Mouse (Mus musculus): ENCODE measurements at regions not wholly inside any gene's neighbourhood (a gene's known extent, or its start where the extent isn't known, plus 50 kb on each side); places are given as distances from the start of the nearest gene placed in this dataset.
"Not testable (repeated sequence)": the region's sequence is repeated elsewhere in the genome, so short reads cannot be mapped to it uniquely, and the experiment has no call there.

- intact Hi-C loops (cut with DNase I) = no loop called here
- DNase-seq (ENCODE audit: low spot score in 2 of 2) = no peak
Measured at GRCm38 (mm10) chr15:19458485-19458884, 639.7 kb downstream of the Cdh10 start.

GRCm38 (mm10) chr15:19473521-19473920 lies 654.8 kb downstream of the Cdh10 start:
- intact Hi-C loops (cut with DNase I) = loop anchor here (5.0 kb wide), 1 partner anchor 1934 kb away; no protein-coding TSS in a partner anchor
- DNase-seq (ENCODE audit: low spot score in 2 of 2) = peak; percentile 8 to 20

- intact Hi-C loops (cut with DNase I); DNase-seq (ENCODE audit: low spot score in 2 of 2): not testable (repeated sequence)
Measured at GRCm38 (mm10) chr15:19493556-19493955, 674.8 kb downstream of the Cdh10 start.

GRCm38 (mm10) chr15:19519377-19519776 lies 700.6 kb downstream of the Cdh10 start:
- no peak for DNase-seq (ENCODE audit: low spot score in 2 of 2)
- intact Hi-C loops (cut with DNase I) = no loop called here

- intact Hi-C loops (cut with DNase I) = no loop called here
Measured at GRCm38 (mm10) chr15:19540676-19541075, 721.9 kb downstream of the Cdh10 start.

DNA sequence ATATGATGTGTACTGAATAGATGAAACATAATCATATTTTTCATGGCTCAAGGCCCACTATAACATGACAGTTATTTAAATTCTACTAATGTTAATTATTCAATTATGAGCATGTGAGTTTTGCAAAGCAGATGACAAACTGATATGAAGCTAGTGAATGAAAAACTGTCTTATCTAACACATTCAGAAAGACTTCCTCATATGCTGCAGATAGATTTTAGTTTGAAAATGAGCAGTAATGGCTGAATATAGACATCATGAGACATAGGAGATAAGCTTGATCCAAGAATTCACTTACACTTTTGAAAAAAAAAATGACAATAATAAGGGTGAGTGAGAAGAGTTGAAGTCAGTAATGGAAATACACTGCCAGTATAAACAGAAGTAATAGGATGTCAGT lies 731.0 kb downstream of the Cdh10 start:
- DNase-seq (ENCODE audit: low spot score in 2 of 2) = no peak
- intact Hi-C loops (cut with DNase I) = no loop called here

More at GRCm38 (mm10) chr15:19540676-19541075, 721.9 kb downstream of the Cdh10 start:
- DNase-seq (ENCODE audit: low spot score in 2 of 2) = no peak

- no peak for DNase-seq (ENCODE audit: low spot score in 2 of 2)
- intact Hi-C loops (cut with DNase I) = no loop called here
Measured at GRCm38 (mm10) chr15:19584769-19585168, 766.0 kb downstream of the Cdh10 start.

- DNase-seq (ENCODE audit: low spot score in 2 of 2) = no peak
- intact Hi-C loops (cut with DNase I) = no loop called here
Measured at GRCm38 (mm10) chr15:19585281-19585680, 766.5 kb downstream of the Cdh10 start.

DNA sequence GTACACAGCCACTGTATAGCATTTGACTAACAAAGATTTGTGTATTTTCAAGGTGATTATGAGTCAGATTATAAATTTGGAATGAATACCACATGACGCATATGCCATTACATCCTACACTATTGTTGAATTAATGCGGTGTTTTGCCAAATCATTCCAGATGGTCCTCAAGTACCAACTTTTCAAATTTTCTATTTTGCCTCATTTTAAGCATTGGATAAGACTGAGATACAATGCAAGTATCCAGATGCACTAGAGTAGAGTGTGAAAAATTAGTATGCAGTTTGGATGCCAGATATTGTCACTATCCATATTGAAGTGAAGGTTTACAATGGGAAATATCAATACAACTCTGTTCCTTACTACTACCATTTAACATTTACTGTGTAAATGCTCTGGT lies 775.0 kb downstream of the Cdh10 start:
- intact Hi-C loops (cut with DNase I) = no loop called here
- no peak for DNase-seq (ENCODE audit: low spot score in 2 of 2)

DNA sequence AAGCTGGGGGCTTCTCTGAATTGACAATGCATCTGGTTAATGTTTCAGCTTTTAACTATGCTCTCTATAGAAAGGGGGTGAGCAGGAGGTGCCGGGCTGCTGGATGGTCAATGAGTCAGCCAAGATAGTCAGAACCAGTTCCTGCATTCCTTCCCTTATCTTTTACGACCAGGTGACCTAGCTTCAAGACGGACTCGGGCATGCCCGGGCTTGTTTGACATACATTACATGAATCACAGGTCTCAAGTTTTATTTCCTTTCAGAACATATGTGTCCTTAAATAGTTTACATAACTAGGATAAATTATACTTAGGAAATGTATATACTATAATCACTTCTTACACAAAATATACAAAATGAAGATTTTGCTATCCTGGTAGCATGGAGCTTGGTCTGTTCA lies 803.6 kb downstream of the Cdh10 start:
- DNase-seq (ENCODE audit: low spot score in 2 of 2); intact Hi-C loops (cut with DNase I): not testable (repeated sequence)

DNA sequence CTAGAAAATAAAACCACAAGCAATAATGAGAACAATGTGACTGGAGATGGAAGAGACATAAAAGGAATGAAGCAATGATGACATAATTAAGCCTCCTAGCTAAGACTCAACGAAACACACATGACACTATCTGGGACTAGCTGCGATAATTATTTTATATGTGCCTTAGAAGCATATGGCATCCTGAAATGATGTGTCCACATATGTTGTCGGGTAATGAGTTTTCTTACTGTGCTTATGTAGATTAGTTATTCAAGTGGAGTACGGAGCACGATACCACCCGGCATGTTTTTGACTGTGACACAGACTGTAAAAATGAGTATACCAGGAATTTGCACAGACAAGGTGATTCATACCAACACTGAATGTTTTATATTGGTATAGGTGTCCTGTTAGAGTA lies 781.7 kb upstream of the Cdh12 start:
- DNase-seq (ENCODE audit: low spot score in 2 of 2) = peak in 1 of 2 experiments; percentile 14
- intact Hi-C loops (cut with DNase I) = no loop called here

GRCm38 (mm10) chr15:19675545-19675944 lies 773.5 kb upstream of the Cdh12 start:
- intact Hi-C loops (cut with DNase I) = no loop called here
- no peak for DNase-seq (ENCODE audit: low spot score in 2 of 2)

GRCm38 (mm10) chr15:19687239-19687638 lies 761.8 kb upstream of the Cdh12 start:
- intact Hi-C loops (cut with DNase I) = no loop called here
- peak; percentile 3 to 7 for DNase-seq (ENCODE audit: low spot score in 2 of 2)

DNA sequence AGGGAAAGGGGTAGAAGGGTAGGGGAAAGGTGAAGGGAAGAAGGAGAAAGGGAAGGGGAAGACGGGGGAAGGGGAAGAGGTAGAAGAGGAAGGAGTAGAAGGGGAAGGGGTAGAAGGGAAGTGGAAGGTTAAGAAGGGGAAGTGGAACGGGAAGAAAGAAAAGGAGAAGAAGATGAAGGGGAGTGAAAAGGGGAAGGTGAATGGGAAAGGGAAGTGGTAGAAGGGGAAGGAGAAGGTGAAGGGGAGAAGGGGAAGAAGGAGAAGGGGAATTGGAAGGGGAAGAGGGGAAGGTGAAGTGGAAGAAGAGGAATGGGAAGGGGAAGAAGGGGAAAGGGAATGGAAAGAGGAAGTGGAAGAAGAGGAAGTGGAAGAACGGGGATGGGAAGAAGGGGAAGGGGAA lies 737.3 kb upstream of the Cdh12 start:
- DNase-seq (ENCODE audit: low spot score in 2 of 2) = no peak
- intact Hi-C loops (cut with DNase I) = no loop called here
